8 mouse cellular contexts compared by ENCODE assay signal in the genomic region with DNA sequence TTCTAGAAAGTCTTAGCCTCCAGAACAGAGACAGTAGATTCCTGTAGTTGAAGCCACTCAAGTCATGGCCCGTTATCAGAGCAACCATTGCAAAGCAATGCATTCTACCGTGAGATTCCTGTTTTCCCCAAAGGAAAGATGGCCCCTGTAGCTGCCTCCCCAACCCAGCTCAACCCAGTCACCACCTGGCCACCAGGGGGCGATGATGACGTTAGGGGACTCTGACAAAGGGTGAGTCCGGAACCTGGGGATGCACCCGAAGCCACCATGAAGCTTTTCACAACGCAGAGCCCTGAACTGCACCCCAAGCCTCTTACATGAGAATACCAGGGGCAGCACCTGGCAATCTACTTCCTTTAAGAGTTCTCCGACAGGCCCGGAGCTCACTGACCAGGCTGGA.
DNase-seq lines count a peak whose midpoint lies in the region; ATAC-seq and TF ChIP-seq lines count a peak whose summit lies in the region.

No protein-coding gene starts in this region.

- H3K9ac ChIP-seq in heart, adult 2 months (ENCODE audit: low read depth, low read length): no peak overlapping the region
- H3K9ac ChIP-seq in hindbrain, embryonic 14.5 days: no peak overlapping the region

- DNase-seq in heart, adult 2 months: peak in 1 of 2 experiments; percentile 4
- DNase-seq in heart, adult 8-10 months (ENCODE audit: low spot score): no peak
- peak; percentile 60 for DNase-seq in CD4-positive helper T cell, adult 2 months (ENCODE audit: low read depth, low spot score)
- DNase-seq in adrenal gland, adult 18-20 months (ENCODE audit: low spot score in 2 of 2): peak; percentile 55 to 77
- DNase-seq in kidney, postnatal 14 days: peak; percentile 24
- no peak for DNase-seq in hindbrain, embryonic 14.5 days (ENCODE audit: low spot score)
- DNase-seq in heart, adult 9 months (ENCODE audit: low spot score in 2 of 2): no peak

- no peaks in the 10 kb centered on the region for H3K4me1 ChIP-seq in heart, adult 2 months (ENCODE audit: control insufficient read depth, insufficient read depth, low read length)
- H3K4me1 ChIP-seq in hindbrain, embryonic 14.5 days (replicated peaks; ENCODE audit: control insufficient read depth, insufficient read depth, low read length): no peaks in the 10 kb centered on the region

- H3K4me3 ChIP-seq in heart, adult 2 months: no peak overlapping the region
- H3K4me3 ChIP-seq in hindbrain, embryonic 14.5 days (replicated peaks; ENCODE audit: low read length): no peak overlapping the region

- no peak for TF ChIP-seq EP300 in heart, adult 2 months (IDR thresholded peaks at IDR 0.05; ENCODE audit: insufficient read depth, low read depth, low read length)

- no peak for TF ChIP-seq POLR2A in heart, adult 2 months (IDR thresholded peaks at IDR 0.05; ENCODE audit: insufficient read depth, low read depth, low read length)

- no peak overlapping the region for H3K27ac ChIP-seq in heart, adult 2 months
- no peak overlapping the region for H3K27ac ChIP-seq in hindbrain, embryonic 14.5 days

- H3K36me3 ChIP-seq in heart, adult 2 months (ENCODE audit: control insufficient read depth, insufficient read depth, low read length): no peaks in the 10 kb centered on the region
- H3K36me3 ChIP-seq in hindbrain, embryonic 14.5 days (replicated peaks; ENCODE audit: control insufficient read depth, insufficient read depth): no peaks in the 10 kb centered on the region

- no peaks in the 10 kb centered on the region for H3K9me3 ChIP-seq in hindbrain, embryonic 14.5 days (ENCODE audit: control insufficient read depth, low read length)

- intact Hi-C loops in heart, adult 2 months (cut with DNase I): no loop called here

- peak; percentile 81 for ATAC-seq in neutrophil, adult 5-6 weeks (ENCODE audit: extremely low read depth, insufficient number of reproducible peaks, low FRiP score, poor library complexity, severe bottlenecking)
- ATAC-seq in hindbrain, embryonic 14.5 days (ENCODE audit: low FRiP score): no peak

- TF ChIP-seq CTCF in heart, adult 2 months (IDR thresholded peaks at IDR 0.05): peak; percentile 45

- H3K4me2 ChIP-seq in hindbrain, embryonic 14.5 days (replicated peaks): no peak overlapping the region

- no peaks in the 10 kb centered on the region for H3K27me3 ChIP-seq in heart, adult 2 months (ENCODE audit: control insufficient read depth, insufficient read depth, low read length)
- no peaks in the 10 kb centered on the region for H3K27me3 ChIP-seq in hindbrain, embryonic 14.5 days (ENCODE audit: control insufficient read depth, insufficient read depth, low read length)

- 65% methylated on average over 9 of the region's 9 CpGs for WGBS in heart, adult 2 months
- WGBS in hindbrain, embryonic 14.5 days: 65% methylated on average over 9 of the region's 9 CpGs

- no peaks in the 10 kb centered on the region for H3K79me2 ChIP-seq in heart, adult 2 months (replicated peaks; ENCODE audit: control insufficient read depth, insufficient read depth, low read length)

Comparison
In these comparisons a context has a peak if more than half of its experiments do, and no peak if none do; other contexts are left out.
1. DNase-seq: peak in CD4-positive helper T cell, adult 2 months (single experiment), adrenal gland, adult 18-20 months (2 of 2) and kidney, postnatal 14 days (single experiment); none in heart, adult 8-10 months (single experiment), hindbrain, embryonic 14.5 days (single experiment) and heart, adult 9 months (0 of 2).